Mouse (Mus musculus): ENCODE results near the gene Ugt1a1. TPM values are rescaled to one million over a fixed set of nuclear protein-coding genes. Genes with fewer than 3 reads are reported as not detected.
A peak's percentile ranks its signal among the peaks of the same experiment; 100 is the strongest.

Ugt1a1 gene
- total RNA-seq, 2 experiments from 2014 or later, result 0.12 TPM; not detected in 1

- no peak for DNase-seq
- intact Hi-C loops (cut with DNase I; ENCODE audit: low total_unique reads), result no loop called here
Observed at GRCm38 (mm10) chr1:88253540-88253939, 41.8 kb downstream of the Ugt1a1 start.

DNA sequence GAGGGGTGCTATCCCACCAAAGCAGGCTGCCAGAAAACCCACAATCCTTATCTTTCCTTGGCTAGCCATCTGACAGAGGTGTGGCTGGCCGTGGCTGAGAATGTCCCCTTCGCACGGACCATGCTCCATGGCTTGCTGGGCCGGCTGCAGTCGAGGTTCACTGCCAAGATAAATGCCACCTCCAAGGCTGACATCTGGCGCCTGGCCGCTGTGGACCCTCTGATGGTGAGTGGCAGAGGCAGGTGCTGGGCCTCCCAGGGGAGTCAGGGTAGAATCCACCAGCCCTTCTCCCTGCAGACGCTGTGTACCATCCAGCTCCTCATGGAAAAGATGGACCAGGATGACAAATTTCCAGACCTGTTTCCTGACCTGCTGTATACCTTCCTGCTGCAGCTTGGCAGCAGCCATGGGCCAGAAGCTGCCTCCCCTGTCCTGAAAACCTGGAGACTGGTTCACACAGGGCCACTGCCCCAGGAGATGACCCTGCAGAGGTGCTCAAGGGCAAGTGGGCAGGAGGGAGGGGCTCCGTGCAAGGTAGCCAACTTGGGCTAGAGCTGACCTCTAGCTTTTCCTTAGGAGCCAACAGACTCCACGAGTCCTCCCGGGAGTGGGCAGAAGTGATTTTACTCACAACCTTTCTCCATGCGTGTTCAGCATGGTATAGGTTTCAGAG, 43.2 kb downstream of the Ugt1a1 start:
- intact Hi-C loops (cut with DNase I; ENCODE audit: low total_unique reads), result no loop called here
- peak; percentile 72 for DNase-seq

DNA sequence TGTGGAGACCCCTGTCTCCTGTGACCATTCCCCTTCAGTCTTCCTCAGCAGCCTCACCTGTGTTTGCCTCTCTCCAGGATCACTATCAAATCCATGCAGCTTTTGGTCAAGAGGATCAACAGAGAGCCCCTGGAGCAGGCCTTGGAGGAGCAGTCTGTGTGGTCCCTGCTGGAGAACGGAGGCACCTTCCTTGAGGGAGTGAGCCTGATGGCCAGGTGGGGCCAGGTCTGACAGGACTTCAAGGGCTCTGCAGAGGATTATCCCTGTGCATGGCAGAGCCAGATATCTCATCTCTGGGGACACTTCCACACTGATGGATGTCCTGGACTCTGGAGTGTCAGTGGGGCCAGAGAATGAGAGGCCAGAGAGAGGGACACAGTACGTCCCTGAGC, 43.7 kb downstream of the Ugt1a1 start:
- intact Hi-C loops (cut with DNase I; ENCODE audit: low total_unique reads), result no loop called here
- DNase-seq, result no peak

DNA sequence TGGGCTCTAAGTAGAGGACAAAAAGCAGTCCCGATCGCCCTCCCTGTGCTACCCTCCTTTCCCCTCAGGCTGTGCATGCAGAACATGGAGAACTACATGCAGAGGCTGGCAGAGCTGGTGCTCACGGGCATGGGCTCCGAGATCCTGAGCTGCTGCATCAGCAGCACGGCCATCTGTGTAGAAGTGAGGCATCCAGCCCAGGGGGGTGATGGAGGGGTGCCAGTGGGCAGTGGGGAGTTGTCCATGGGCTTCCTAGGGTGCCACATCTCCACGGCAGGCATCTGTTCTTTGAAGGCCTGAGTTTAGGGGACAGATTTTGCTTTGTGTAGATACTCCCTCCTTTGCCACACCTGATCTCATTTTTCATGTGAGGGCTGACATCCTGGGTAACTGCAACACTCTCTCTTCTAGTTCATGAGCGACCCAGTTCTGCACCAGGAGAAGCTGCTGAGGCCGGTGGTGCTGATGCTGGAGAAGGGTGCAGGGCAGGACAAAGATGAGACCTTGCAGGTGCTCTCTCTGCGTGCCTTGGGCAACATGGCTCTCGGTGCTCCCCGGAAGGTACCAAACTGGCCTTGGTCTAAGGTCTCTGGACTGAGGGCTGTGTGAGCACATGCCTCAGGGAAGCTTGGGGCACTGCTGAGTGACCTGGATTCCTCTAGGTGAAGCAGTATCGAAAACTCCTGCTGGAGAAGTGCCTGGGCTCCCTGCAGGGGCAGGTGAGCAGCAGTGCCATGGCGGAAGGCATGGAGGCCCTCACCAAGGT, 44.4 kb downstream of the Ugt1a1 start:
- no peak for DNase-seq
- intact Hi-C loops (cut with DNase I; ENCODE audit: low total_unique reads), result no loop called here

- DNase-seq, result no peak
- intact Hi-C loops (cut with DNase I; ENCODE audit: low total_unique reads), result no loop called here
Observed at GRCm38 (mm10) chr1:88256886-88257663, 45.3 kb downstream of the Ugt1a1 start.

DNA sequence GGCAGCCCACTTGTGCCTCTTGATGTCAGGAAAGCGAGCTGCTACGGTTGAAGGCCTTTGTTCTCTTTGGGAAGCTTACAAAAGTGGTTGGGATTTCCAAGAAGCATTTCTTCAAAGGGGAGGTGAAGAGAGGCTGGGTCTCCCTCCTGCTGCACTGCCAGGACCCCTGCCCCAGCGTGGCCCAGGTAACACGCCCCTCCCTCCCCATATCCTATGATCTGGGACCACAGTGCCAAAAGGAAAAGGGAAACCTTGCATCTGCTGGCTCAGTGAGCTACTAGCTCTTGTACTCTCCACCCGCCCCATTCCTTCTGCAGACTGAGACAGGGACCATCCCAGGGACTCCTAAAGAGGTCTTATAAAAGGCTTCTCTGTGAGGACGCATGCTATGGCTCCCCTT, 45.9 kb downstream of the Ugt1a1 start:
- intact Hi-C loops (cut with DNase I; ENCODE audit: low total_unique reads), result no loop called here
- DNase-seq, result no peak

DNA sequence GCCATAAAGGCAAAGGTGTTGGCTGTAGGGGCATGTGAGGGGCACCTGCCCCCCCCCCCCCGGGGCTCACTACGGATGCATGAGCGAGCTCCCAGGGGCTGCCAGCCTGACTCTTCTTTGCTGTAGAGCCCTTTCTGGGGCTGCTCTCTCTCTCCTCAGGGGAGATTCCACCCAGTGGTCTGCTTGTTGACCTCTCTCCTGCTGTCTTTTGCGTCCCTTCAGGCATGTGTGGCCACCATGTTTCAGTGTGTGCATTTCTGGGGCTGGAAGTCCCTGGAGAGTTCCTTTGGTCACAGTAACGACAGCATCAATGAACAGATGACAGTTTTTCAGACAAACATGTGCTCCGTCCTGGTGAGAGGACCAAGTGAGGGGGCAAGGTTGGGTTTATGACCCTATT, 46.6 kb downstream of the Ugt1a1 start:
- intact Hi-C loops (cut with DNase I; ENCODE audit: low total_unique reads), result no loop called here

GRCm38 (mm10) chr1:88258881-88259642, 47.3 kb downstream of the Ugt1a1 start:
- DNase-seq, result no peak
- intact Hi-C loops (cut with DNase I; ENCODE audit: low total_unique reads), result no loop called here

More for the DNA sequence above, 46.6 kb downstream of the Ugt1a1 start:
- DNase-seq, result no peak

DNA sequence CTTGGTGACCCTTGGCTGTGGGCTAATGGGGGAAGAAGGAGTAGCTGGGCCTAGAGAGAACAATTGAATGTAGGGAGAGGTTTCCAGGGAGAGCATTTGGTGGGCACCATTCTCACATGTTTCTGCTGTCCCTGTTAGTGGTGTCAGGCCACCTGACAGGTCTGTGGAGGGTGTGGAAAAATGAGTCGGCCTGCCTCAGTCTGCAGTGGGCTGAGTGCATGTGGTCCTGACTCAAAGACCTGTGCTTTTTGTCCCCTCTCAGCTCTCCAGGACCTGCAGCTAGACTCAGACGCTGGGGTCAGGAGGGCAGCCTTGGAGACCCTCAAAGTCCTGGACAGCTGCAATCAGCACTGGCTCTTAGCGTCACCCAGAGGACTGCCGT, 47.9 kb downstream of the Ugt1a1 start:
- intact Hi-C loops (cut with DNase I; ENCODE audit: low total_unique reads), result no loop called here
- no peak for DNase-seq

- intact Hi-C loops (cut with DNase I; ENCODE audit: low total_unique reads), result no loop called here
- DNase-seq, result no peak
Observed at GRCm38 (mm10) chr1:88260114-88260513, 48.4 kb downstream of the Ugt1a1 start.

DNA sequence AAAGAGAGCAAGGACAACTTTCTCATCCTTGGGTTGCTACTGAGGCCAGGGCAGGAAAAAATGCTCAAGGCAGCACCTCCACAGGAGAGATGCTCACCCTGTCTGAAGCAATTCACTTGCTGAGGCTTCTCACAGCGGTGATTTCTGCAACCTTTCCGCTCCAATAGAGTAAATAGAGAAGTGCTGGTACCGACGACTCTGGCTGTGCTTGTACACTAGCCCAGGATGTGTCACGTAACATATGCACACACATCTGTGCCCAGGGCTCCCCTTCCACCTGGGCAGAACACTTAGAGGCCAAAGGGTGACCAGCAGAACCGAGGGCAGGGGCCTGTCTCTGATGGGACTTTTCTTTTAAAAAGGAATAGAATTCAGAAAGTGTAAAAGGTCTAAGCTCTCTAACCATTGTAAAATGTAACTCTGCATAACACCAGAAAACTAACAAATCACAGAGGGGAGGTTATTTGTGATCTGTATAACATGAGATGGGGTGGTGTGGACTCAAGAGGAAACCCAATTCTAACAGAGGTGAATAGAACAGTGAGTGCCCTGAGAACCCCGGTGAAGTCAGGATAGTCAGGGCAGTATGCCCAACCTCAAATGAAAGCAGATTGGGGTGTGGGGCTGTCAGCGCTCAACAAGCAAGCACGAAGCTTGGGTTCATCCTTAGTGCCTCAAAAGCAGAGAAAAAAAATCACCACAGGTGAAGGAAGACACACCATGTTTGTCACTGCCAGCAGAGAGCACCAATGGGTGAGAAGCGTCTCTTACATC, 49.0 kb downstream of the Ugt1a1 start:
- intact Hi-C loops (cut with DNase I; ENCODE audit: low total_unique reads), result no loop called here

DNA sequence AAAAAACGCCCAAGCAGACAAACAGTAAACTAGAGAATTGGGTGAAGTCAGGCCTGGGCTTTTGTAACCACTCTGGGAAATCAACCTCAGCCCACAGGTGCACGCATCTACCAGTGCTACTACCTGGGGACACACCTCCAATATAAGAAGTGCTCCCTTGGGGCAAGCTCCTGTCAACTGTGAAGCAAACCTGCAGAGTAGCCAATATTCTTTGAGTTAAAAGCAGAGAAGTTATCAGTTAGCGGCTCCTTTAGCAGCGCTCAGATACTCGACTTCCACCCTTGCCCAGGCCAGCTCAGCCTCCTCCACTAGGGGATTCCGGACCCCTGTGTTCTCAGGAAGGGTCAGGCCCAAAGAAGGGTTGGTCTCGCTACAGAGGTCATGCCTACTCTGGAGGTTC, 49.9 kb downstream of the Ugt1a1 start:
- no peak for DNase-seq
- intact Hi-C loops (cut with DNase I; ENCODE audit: low total_unique reads), result no loop called here

More for the DNA sequence above, 49.0 kb downstream of the Ugt1a1 start:
- DNase-seq, result no peak

GRCm38 (mm10) chr1:88262255-88262654, 50.5 kb downstream of the Ugt1a1 start:
- intact Hi-C loops (cut with DNase I; ENCODE audit: low total_unique reads), result no loop called here
- DNase-seq, result peak; percentile 66

- DNase-seq, result no peak
- intact Hi-C loops (cut with DNase I; ENCODE audit: low total_unique reads), result no loop called here
Observed at GRCm38 (mm10) chr1:88262961-88263360, 51.2 kb downstream of the Ugt1a1 start.

DNA sequence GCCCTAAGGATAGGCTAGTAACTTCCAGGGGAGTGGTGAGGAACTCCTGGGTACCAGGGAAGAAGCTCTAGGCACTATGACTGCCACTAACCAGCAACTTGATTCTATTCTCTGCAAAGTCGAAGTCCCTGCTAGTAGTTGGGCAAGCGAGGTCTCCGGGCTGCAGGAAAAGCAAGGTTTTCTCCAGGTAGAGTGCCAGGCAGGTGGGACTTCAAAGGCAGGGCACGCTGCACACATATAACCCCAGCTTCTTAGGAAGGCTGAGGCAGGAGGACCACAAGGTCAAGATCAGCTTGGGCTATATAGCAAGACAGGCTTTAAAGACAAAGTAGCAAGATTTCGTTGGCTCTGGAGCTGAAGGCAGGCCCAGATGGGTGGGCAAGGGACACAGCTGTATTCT, 52.0 kb downstream of the Ugt1a1 start:
- intact Hi-C loops (cut with DNase I; ENCODE audit: low total_unique reads), result no loop called here
- no peak for DNase-seq

DNA sequence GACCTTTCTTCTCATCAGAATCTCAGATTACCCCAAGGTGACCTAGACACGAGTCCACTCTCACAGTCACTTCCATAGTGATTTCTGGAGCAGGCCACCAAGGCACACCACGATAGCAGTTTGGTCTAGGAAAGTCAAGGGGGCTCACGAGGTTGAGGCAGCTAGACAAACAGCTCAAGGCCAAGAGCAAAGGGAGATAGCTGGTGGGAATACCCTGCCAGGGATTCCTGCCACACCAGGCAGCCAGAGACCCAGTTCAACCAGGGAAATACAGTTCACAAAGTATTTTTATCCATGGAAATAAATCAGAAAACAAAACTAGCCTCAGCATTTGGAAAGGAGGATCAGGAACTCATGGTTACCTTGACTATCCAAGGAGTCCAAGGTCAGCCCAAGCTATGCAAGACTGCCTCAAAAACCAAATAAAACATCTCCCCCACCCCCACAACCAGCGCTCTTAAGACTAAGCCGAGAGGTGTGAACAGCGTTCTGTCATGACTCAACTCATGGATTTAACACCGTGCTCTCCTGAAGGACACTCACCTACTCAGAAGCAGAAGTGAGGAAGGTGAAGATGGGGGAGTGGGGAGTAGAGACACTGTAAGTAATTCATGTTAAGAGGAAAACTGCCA, 52.6 kb downstream of the Ugt1a1 start:
- DNase-seq, result no peak
- intact Hi-C loops (cut with DNase I; ENCODE audit: low total_unique reads), result no loop called here

DNA sequence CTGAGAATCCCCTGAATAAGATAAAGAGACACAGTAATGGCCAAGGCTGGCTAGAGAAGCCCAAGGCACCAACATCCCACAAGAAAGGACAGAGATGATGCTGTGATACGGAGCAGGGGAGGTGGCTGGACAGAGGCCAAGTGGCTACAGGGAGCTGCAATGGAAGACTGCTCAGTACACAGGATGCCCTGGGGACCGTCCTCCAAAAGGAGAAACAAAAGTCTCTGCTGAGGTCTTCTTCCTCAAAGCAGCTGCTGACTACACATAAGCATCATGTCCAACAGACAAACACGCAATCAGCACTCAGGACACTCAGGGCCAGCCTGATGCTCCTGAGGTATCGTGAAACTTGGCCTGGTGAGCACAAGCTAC, 53.1 kb downstream of the Ugt1a1 start:
- no peak for DNase-seq

DNA sequence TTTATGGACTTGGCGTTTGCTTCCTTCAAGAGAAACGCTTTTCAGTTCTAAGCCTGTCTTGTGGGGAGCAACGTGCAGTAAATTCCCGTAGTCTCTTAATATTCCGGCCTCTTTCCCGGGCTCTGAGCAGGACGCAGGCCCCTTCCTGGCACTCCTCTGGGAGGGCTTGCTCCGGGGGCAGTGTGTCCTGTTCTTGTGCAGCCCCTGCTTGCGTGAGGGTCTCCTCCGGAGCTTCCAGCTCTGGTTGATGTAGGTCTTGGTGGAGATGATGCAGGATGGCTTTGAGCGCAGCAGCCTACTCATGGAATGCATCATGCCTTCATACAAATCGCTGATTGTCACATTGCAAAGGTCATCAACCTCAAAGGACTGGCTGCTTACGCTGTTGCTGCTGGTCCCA, 54.4 kb downstream of the Ugt1a1 start:
- DNase-seq, result no peak
- intact Hi-C loops (cut with DNase I; ENCODE audit: low total_unique reads), result no loop called here

More for the DNA sequence above, 53.1 kb downstream of the Ugt1a1 start:
- intact Hi-C loops (cut with DNase I; ENCODE audit: low total_unique reads), result no loop called here

GRCm38 (mm10) chr1:88267489-88267888, 55.7 kb downstream of the Ugt1a1 start:
- intact Hi-C loops (cut with DNase I; ENCODE audit: low total_unique reads), result no loop called here
- no peak for DNase-seq
